Mouse (Mus musculus) midbrain, embryonic 15.5 days (tissue): ENCODE measurements around the gene Casq2. TPM values are rescaled to one million over a fixed set of nuclear protein-coding genes. Genes with fewer than 3 reads are reported as not detected.
A peak's percentile ranks its signal among the peaks of the same experiment; 100 is the strongest.

ENCODE experiments used
- ATAC-seq: fragments of 200-750 bp; cut with Nextera tagmentation; replicated peaks from 2 replicates; pipeline ENCODE4 v1.8.0; 2017; ENCODE audit warnings: moderate TSS enrichment
- H3K27ac ChIP-seq: fragments of 300-500 bp; sonication (generic); 2 replicates; pipeline ENCODE4 v1.5.1; 2015; ENCODE audit warnings: mild to moderate bottlenecking, inconsistent platforms
- H3K27me3 ChIP-seq: fragments of 300-500 bp; sonication (generic); replicated peaks from 2 replicates; pipeline ENCODE4 v1.6.1; 2015; ENCODE audit warnings: inconsistent platforms
- H3K36me3 ChIP-seq: fragments of 300-500 bp; sonication (generic); replicated peaks from 2 replicates; pipeline ENCODE4 v1.6.1; 2015; ENCODE audit warnings: inconsistent platforms
- H3K4me1 ChIP-seq: fragments of 300-500 bp; sonication (generic); 2 replicates; pipeline ENCODE4 v1.6.1; 2015; ENCODE audit warnings: inconsistent platforms
- H3K4me2 ChIP-seq: fragments of 300-500 bp; sonication (generic); 2 replicates; pipeline ENCODE4 v1.6.1; 2015; ENCODE audit warnings: inconsistent platforms, mild to moderate bottlenecking, moderate library complexity
- H3K4me3 ChIP-seq: fragments of 300-500 bp; sonication (generic); 2 replicates; pipeline ENCODE4 v1.5.1; 2015; ENCODE audit warnings: mild to moderate bottlenecking, inconsistent platforms
- H3K9ac ChIP-seq: fragments of 300-500 bp; sonication (generic); 2 replicates; pipeline ENCODE4 v1.6.1; 2015; ENCODE audit warnings: mild to moderate bottlenecking, inconsistent platforms
- H3K9me3 ChIP-seq: fragments of 300-500 bp; sonication (generic); 2 replicates; pipeline ENCODE4 v1.6.1; 2016; ENCODE audit warnings: inconsistent platforms
- WGBS: fragments of 180-500 bp; shearing (Covaris S2); methylation state at CpG from one replicate; pipeline ENCODE4 v1.1.7; 2015; ENCODE audit warnings: mixed read lengths; 5-methylcytosine and 5-hydroxymethylcytosine counted together
- polyA plus RNA-seq: library from polyadenylated mRNA; unstranded; fragments of >200 nt; fragmentation: Nextera tagmentation; extraction: Ambion mirVana; gene quantifications from 2 replicates; pipeline ENCODE4 v1.2.1, GENCODE M21; 2015

Casq2 gene
- polyA plus RNA-seq, 1 experiment from 2014 or later: 0.25 TPM

GRCm38 (mm10) chr3:102141893-102142292 is 55.7 kb downstream of the Casq2 start:
- ATAC-seq: no peak
- H3K9me3 ChIP-seq: no peaks in the 10 kb centered on the region
- H3K4me2 ChIP-seq: no peak overlapping the region
- H3K27me3 ChIP-seq: no peaks in the 10 kb centered on the region
- no peaks in the 10 kb centered on the region for H3K36me3 ChIP-seq
- H3K9ac ChIP-seq: no peak overlapping the region
- no peak overlapping the region for H3K4me3 ChIP-seq
- 46% methylated on average over 6 of the region's 6 CpGs for WGBS
- no peak overlapping the region for H3K27ac ChIP-seq
- H3K4me1 ChIP-seq: peaks cover 8% of the 10 kb centered on the region

- Histone ChIP-seq H3K36me3 (no peaks in the 10 kb centered on the region), H3K4me1 (peaks cover 9% of the 10 kb centered on the region; the same call in 1 of the 2 replicates), H3K4me2 (no peak overlapping the region), H3K27me3 (no peaks in the 10 kb centered on the region), H3K9ac (no peak overlapping the region), H3K4me3 (no peak overlapping the region), H3K27ac (no peak overlapping the region), H3K9me3 (no peaks in the 10 kb centered on the region)
- 96% methylated on average over 4 of the region's 4 CpGs for WGBS
- ATAC-seq: no peak
Measured at GRCm38 (mm10) chr3:102142947-102143346, 56.7 kb downstream of the Casq2 start.

- ATAC-seq: no peak
- no peak overlapping the region for H3K9ac ChIP-seq
- H3K9me3 ChIP-seq: no peaks in the 10 kb centered on the region
- H3K27me3 ChIP-seq: no peaks in the 10 kb centered on the region
- no peak overlapping the region for H3K4me2 ChIP-seq
- no peak overlapping the region for H3K27ac ChIP-seq
- WGBS: 85% methylated on average over 3 of the region's 3 CpGs
- peaks cover 9% of the 10 kb centered on the region; the same call in 1 of the 2 replicates for H3K4me1 ChIP-seq
- no peak overlapping the region for H3K4me3 ChIP-seq
- H3K36me3 ChIP-seq: no peaks in the 10 kb centered on the region
Measured at GRCm38 (mm10) chr3:102143536-102143935, 57.3 kb downstream of the Casq2 start.

- no peaks in the 10 kb centered on the region for H3K36me3 ChIP-seq
- no peak overlapping the region for H3K4me3 ChIP-seq
- no peak overlapping the region for H3K27ac ChIP-seq
- ATAC-seq: no peak
- peaks cover 9% of the 10 kb centered on the region; the same call in 1 of the 2 replicates for H3K4me1 ChIP-seq
- H3K4me2 ChIP-seq: no peak overlapping the region
- WGBS: 98% methylated on average over 4 of the region's 4 CpGs
- H3K9ac ChIP-seq: no peak overlapping the region
- H3K27me3 ChIP-seq: no peaks in the 10 kb centered on the region
- no peaks in the 10 kb centered on the region for H3K9me3 ChIP-seq
Measured at GRCm38 (mm10) chr3:102144401-102144800, 58.2 kb downstream of the Casq2 start.

GRCm38 (mm10) chr3:102145645-102146386 is 59.6 kb downstream of the Casq2 start:
- Histone ChIP-seq H3K27ac (no peak overlapping the region), H3K4me2 (no peak overlapping the region), H3K9ac (no peak overlapping the region), H3K27me3 (no peaks in the 10 kb centered on the region), H3K4me3 (no peak overlapping the region), H3K4me1 (peaks cover 9% of the 10 kb centered on the region; the same call in 1 of the 2 replicates), H3K9me3 (no peaks in the 10 kb centered on the region), H3K36me3 (no peaks in the 10 kb centered on the region)
- no peak for ATAC-seq
- WGBS: 35% methylated on average over 6 of the region's 6 CpGs

GRCm38 (mm10) chr3:102146428-102146827 is 60.2 kb downstream of the Casq2 start:
- H3K4me1 ChIP-seq: peaks cover 9% of the 10 kb centered on the region; the same call in 1 of the 2 replicates
- no peak overlapping the region for H3K4me2 ChIP-seq
- no peak overlapping the region for H3K27ac ChIP-seq
- H3K9me3 ChIP-seq: no peaks in the 10 kb centered on the region
- WGBS: 67% methylated on average over 6 of the region's 6 CpGs
- H3K4me3 ChIP-seq: no peak overlapping the region
- no peak for ATAC-seq
- H3K27me3 ChIP-seq: no peaks in the 10 kb centered on the region
- no peak overlapping the region for H3K9ac ChIP-seq
- no peaks in the 10 kb centered on the region for H3K36me3 ChIP-seq

GRCm38 (mm10) chr3:102147189-102147588 is 61.0 kb downstream of the Casq2 start:
- Histone ChIP-seq H3K9me3 (no peaks in the 10 kb centered on the region), H3K27me3 (no peaks in the 10 kb centered on the region), H3K4me2 (no peak overlapping the region), H3K9ac (no peak overlapping the region), H3K36me3 (no peaks in the 10 kb centered on the region), H3K27ac (no peak overlapping the region), H3K4me1 (peaks cover 12% of the 10 kb centered on the region), H3K4me3 (no peak overlapping the region)
- ATAC-seq: no peak
- 62% methylated on average over 4 of the region's 4 CpGs for WGBS

GRCm38 (mm10) chr3:102149941-102150340 is 63.7 kb downstream of the Casq2 start:
- Histone ChIP-seq H3K4me1 (peaks cover 17% of the 10 kb centered on the region), H3K4me3 (no peak overlapping the region), H3K27me3 (no peaks in the 10 kb centered on the region), H3K36me3 (no peaks in the 10 kb centered on the region), H3K9me3 (no peaks in the 10 kb centered on the region), H3K4me2 (no peak overlapping the region), H3K9ac (no peak overlapping the region), H3K27ac (no peak overlapping the region)
- ATAC-seq: no peak
- 72% methylated on average over 7 of the region's 7 CpGs for WGBS

GRCm38 (mm10) chr3:102151850-102152249 is 65.6 kb downstream of the Casq2 start:
- Histone ChIP-seq H3K4me3 (no peak overlapping the region), H3K36me3 (no peaks in the 10 kb centered on the region), H3K4me2 (no peak overlapping the region), H3K27me3 (no peaks in the 10 kb centered on the region), H3K9ac (no peak overlapping the region), H3K9me3 (no peaks in the 10 kb centered on the region), H3K27ac (no peak overlapping the region), H3K4me1 (peaks cover 12% of the 10 kb centered on the region)
- ATAC-seq: no peak
- WGBS: 24% methylated on average over 4 of the region's 4 CpGs

- ATAC-seq: 0 out of 2 replicates have a peak, but pooled peaks have one; percentile 45
- H3K27me3 ChIP-seq: no peaks in the 10 kb centered on the region
- no peak overlapping the region for H3K27ac ChIP-seq
- H3K4me1 ChIP-seq: peaks cover 8% of the 10 kb centered on the region; the same call in 1 of the 2 replicates
- 34% methylated on average over 4 of the region's 4 CpGs for WGBS
- no peak overlapping the region for H3K4me2 ChIP-seq
- no peaks in the 10 kb centered on the region for H3K36me3 ChIP-seq
- no peak overlapping the region for H3K9ac ChIP-seq
- no peak overlapping the region for H3K4me3 ChIP-seq
- no peaks in the 10 kb centered on the region for H3K9me3 ChIP-seq
Measured at GRCm38 (mm10) chr3:102152471-102152870, 66.3 kb downstream of the Casq2 start.

- no peaks in the 10 kb centered on the region for H3K36me3 ChIP-seq
- peaks cover 8% of the 10 kb centered on the region; the same call in 1 of the 2 replicates for H3K4me1 ChIP-seq
- 14% methylated on average over 4 of the region's 4 CpGs for WGBS
- H3K27ac ChIP-seq: no peak overlapping the region
- no peak overlapping the region for H3K4me2 ChIP-seq
- H3K9me3 ChIP-seq: no peaks in the 10 kb centered on the region
- H3K4me3 ChIP-seq: no peak overlapping the region
- ATAC-seq: no peak
- no peak overlapping the region for H3K9ac ChIP-seq
- no peaks in the 10 kb centered on the region for H3K27me3 ChIP-seq
Measured at GRCm38 (mm10) chr3:102152872-102153271, 66.7 kb downstream of the Casq2 start.

- no peak overlapping the region for H3K27ac ChIP-seq
- 83% methylated on average over 7 of the region's 7 CpGs for WGBS
- H3K4me1 ChIP-seq: peaks cover 8% of the 10 kb centered on the region; the same call in 1 of the 2 replicates
- no peak overlapping the region for H3K9ac ChIP-seq
- no peak for ATAC-seq
- H3K4me3 ChIP-seq: no peak overlapping the region
- H3K4me2 ChIP-seq: no peak overlapping the region
- no peaks in the 10 kb centered on the region for H3K9me3 ChIP-seq
- H3K36me3 ChIP-seq: no peaks in the 10 kb centered on the region
- H3K27me3 ChIP-seq: no peaks in the 10 kb centered on the region
Measured at GRCm38 (mm10) chr3:102154107-102154506, 67.9 kb downstream of the Casq2 start.

- Histone ChIP-seq H3K27ac (no peak overlapping the region), H3K4me1 (peaks cover 13% of the 10 kb centered on the region; the same call in 1 of the 2 replicates), H3K27me3 (no peaks in the 10 kb centered on the region), H3K9ac (no peak overlapping the region), H3K9me3 (no peaks in the 10 kb centered on the region), H3K4me3 (no peak overlapping the region), H3K36me3 (no peaks in the 10 kb centered on the region), H3K4me2 (no peak overlapping the region)
- ATAC-seq: no peak
- 91% methylated on average over 7 of the region's 7 CpGs for WGBS
Measured at GRCm38 (mm10) chr3:102156737-102157136, 70.5 kb downstream of the Casq2 start.
